Mouse (Mus musculus) inflammation-experienced regulatory T-cells, adult 6 months (primary cell): ENCODE measurements around the gene Tusc2. TPM values are rescaled to one million over a fixed set of nuclear protein-coding genes. Genes with fewer than 3 reads are reported as not detected.
"Not testable (repeated sequence)": the region's sequence is repeated elsewhere in the genome, so short reads cannot be mapped to it uniquely, and the experiment has no call there.

Experiments
- ATAC-seq: one replicate; pipeline ENCODE4 v1.8.0; 2017
- polyA plus RNA-seq, 3 experiments: library from polyadenylated mRNA; unstranded; fragments of 100-300 nt; shearing (Covaris generic); gene quantifications; one replicate each; pipeline ENCODE4 v1.2.1; 2017

Tusc2 gene
- polyA plus RNA-seq, 3 experiments from 2014 or later: 5.3 to 8.5 (median 7.7) TPM

DNA sequence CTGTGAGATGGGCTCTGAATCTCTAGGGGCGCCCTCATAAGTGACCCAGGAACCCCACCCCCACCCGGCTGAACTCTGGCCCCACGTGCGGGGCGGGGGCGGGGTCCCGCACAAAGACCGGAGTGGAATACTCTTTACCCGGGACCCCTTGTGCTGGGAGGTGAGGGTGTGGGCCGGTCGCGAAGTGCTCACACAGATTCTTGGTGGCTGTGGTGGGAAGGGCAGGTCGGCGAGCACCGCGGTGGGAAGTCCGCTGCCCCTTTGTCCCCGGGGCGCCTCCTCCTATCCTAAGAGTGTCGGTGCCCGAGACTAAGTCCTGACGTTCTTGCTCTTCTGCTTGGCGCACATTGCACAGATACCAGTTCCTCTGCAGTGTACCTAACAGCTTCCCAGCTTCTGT is 6.2 kb downstream of the Tusc2 start:
- peak; percentile 19 for ATAC-seq

DNA sequence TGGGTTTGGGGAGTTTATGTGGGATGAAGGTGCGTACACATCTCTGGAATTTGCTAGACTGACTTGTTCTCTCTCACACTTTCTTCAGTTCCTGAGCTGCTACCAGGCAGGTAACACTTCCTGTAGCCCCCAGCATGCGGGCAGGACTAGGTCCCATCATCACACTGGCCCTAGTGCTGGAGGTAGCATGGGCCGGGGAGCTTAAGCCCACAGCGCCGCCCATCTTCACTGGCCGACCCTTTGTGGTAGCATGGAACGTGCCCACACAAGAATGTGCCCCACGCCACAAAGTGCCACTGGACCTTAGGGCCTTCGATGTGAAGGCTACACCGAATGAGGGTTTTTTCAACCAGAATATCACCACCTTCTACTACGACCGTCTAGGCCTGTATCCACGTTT is 7.0 kb downstream of the Tusc2 start:
- ATAC-seq: no peak

DNA sequence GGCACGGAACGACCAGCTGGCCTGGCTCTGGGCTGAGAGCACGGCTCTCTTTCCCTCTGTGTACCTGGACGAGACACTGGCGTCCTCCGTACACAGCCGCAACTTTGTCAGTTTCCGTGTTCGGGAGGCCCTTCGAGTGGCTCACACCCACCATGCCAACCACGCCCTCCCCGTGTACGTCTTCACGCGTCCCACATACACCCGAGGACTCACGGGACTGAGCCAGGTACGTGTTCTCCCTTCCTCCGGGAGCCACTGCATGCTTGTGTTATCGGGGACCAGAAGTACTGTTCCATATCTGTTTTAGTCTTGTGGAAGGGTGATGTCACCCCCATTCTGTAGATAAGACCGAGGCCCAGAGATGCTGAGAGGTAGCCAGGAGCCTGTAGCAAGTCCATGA is 7.8 kb downstream of the Tusc2 start:
- ATAC-seq: no peak

DNA sequence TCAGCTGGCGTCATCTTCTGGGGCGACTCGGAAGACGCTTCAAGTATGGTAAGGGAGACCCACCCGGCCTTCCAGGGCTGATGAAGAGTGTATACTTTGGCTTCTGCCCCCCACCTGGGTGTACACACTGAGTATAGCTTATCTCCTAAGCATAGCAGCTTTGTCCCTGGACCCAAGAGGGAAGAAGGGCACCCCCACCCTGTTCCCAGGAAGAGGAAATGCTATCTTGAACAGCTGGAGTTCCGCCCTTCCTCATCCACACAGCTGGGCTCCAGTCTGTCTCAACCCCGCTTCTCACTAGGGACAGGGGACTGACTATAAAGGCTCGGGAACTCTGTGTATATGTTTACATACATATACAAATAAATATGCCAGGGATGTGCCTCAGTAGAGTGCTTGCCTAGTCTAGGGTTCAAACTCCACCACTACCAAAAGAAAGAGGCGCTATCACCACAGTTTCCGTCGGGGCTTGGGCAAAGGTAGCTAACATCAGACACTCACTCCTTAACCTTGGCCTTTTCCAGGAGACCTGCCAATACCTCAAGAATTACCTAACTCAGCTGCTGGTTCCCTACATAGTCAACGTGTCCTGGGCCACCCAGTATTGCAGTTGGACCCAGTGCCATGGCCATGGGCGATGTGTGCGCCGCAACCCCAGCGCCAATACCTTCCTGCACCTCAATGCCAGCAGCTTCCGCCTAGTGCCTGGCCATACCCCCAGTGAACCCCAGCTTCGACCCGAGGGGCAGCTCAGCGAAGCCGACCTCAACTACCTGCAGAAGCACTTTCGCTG is 8.7 kb downstream of the Tusc2 start:
- no peak for ATAC-seq

- ATAC-seq: no peak
Observed at GRCm38 (mm10) chr9:107572327-107572662, 9.2 kb downstream of the Tusc2 start.

DNA sequence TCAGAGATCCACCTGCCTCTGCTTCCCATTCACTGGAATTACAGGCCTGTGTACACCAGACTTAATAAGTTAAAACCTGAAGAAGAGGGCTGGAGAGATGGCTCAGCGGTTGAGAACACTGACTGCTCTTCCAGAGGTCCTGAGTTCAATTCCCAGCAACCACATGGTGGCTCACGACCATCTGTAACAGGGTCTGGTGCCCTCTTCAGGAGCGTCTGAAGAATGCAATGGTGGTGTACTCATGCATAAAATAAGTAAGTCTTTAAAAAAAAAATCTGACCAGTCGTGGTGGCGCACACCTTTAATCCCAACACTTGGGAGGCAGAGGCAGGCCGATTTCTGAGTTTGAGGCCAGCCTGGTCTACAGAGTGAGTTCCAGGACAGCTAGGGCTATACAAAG is 10.7 kb downstream of the Tusc2 start:
- not testable (repeated sequence) for ATAC-seq

GRCm38 (mm10) chr9:107575579-107576356 is 12.7 kb downstream of the Tusc2 start:
- ATAC-seq: no peak

DNA sequence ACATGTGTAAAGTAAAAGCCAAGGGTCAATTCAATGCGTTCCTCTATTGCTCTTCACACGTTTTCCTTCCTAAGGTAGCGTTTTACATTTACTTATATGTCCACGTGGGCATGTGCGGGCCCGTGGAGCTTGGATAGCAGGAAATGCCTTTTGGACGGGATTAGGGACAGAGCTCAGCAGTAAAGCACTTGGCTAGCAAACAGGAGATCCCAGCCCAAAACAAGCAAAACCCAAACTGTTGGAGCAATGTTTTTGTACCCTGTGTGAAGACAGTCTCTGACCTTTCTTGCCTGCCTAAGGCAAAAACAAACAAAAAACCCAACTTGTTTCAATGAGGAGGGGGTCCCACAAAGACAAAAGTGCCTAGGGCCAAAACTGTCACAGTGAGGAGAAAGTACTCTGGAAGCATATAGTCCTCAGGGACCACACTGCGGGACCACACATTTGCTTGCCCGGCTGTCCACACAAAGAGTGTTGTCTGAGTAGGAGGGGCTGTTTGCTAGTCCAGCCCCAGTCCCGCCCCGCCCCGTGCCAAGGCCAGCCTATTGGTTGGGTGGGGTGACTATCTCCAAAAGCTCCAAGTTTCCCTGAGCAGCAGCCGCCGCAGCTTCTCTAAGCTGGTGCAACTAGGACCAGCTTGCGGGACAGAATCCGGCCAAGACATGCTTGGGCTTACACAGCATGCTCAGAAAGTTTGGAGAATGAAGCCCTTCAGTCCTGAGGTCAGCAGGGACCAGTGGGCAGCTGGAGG is 13.5 kb downstream of the Tusc2 start, which contains the start of gene Hyal1:
Gene Hyal1 (plus strand): TSS at position 571 of the 751 bp plus-strand sequence.
- ATAC-seq: no peak

DNA sequence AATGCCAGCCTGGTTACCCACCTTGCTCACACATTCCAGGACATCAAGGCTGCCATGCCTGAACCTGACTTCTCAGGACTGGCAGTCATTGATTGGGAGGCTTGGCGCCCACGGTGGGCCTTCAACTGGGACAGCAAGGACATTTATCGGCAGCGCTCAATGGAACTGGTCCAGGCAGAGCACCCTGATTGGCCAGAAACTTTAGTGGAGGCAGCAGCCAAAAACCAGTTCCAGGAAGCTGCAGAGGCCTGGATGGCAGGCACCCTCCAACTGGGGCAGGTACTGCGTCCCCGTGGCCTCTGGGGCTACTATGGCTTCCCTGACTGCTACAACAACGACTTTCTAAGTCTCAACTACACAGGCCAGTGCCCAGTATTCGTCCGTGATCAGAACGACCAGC is 14.8 kb downstream of the Tusc2 start:
- ATAC-seq: no peak

- ATAC-seq: no peak
Observed at GRCm38 (mm10) chr9:107578587-107578986, 15.5 kb downstream of the Tusc2 start, which contains the start of gene Naa80. TSS of gene Naa80 (plus strand) at chr9:107578887.

- ATAC-seq: no peak
Observed at GRCm38 (mm10) chr9:107579023-107579900, 16.2 kb downstream of the Tusc2 start.

DNA sequence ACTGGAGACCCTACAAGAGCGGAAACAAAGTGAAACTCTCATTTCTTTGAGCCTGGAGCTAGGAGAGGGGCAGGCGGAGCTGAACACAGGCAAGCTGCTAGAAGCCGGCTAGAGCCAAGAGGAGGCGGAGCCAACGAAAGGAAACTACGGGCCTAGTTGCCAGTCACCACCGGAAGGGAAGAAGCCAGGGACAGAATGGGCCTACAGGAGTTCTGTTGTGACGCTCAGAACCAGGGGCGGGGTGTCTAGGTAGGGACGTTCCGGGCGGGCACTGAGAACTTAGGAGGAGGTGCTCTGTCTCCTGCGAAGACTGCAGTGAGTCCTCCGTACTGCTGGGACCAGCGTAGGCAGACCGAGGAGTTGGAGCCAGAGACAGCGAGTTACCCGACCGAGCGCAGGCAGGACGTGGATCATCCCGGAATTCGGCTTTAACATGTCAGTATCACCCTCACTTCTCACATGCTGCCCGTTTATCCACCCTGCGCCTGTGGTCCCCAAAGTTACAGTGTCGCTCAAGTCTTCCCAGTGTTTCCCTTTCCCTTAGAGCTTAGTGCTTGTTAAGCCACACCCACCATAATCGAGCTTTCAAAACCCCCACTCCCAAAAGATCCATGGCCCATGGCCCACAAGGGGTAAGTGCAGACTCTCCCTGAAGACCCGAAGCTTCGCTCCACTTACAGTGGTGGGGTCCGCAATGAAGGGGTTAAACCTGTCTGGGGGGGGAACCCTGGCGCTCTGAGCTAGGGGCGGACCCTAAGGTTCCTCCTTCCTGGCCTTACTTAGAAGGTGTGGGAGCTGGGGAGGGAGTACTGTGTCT is 17.7 kb downstream of the Tusc2 start, which contains the start of gene Hyal3:
Gene Hyal3 (plus strand): TSS at position 318 of the 817 bp plus-strand sequence.
- peak; percentile 94 for ATAC-seq

DNA sequence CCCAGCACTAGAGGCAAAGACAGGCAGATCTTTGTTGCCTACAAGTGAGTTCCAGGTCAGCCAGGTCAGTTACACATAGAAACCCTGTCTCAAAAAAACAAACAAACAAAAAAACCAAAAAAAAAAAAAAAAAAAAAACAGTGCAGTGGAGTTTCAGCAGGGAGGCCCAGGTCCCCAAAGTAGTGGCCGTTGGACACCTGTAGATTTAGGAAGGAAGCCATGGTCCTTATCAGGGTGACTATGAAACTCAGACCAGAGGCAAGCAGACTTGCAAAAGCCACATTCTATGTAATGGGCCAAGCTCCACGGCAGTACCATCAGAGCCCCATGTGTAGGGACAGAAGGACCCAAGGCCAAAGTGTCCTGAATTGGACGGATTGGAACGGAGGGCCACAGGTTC is 18.5 kb downstream of the Tusc2 start:
- ATAC-seq: no peak

DNA sequence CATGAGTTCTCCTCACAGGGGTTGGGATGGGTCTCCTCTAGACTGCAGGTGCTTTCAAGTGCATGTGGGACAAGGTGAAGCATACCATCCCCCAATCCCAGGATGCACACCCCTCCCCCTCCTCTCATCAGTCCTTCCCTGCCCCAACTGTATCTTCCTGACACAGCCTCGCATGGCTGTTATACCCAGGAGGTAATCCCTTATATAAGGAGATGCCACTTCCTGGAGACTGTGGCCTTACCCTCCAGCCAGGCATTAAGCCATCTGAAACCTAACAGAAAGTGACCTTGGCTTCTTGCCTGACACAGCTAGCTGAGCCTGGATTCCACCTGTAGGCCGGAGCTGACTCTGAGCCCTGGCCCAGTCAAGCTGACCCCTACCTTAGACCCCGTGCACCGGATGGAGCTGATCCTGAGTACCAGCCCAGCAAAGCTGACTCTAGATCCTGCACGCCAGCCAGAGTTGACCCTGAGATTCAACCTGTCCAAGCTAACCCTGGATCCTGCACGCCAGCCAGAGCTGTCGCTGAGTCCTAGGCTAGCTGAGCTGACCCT is 19.5 kb downstream of the Tusc2 start:
- ATAC-seq: no peak

DNA sequence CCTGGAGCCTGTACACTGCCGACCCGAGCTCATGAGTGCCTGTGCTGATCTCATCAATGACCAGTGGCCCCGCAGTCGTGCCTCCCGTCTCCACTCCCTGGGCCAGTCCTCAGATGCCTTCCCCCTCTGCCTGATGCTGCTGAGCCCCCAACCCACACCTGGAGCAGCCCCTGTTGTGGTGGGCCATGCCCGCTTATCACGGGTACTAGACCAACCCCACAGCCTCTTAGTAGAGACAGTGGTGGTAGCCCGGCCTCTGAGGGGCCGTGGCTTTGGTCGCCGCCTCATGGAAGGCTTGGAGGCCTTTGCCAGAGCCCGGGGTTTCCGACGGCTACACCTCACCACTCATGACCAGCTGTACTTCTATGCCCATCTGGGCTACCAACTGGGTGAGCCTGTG is 20.1 kb downstream of the Tusc2 start:
- no peak for ATAC-seq

DNA sequence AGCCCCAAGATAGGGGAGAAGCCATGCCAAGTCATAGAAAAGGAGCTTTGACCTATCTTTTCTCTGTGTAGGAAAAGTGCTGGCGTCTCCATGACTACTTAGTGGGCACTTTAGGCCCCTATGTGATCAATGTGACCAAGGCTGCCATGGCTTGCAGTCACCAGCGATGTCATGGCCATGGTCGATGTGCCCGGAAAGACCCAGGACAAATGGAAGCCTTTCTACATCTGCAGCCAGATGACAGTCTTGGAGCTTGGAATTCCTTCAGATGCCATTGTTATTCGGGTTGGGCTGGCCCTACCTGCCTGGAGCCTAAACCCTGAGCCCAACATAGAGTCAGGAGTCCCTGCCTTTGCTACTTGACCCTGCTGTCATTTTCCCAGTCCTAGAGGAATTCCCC is 23.4 kb downstream of the Tusc2 start:
- ATAC-seq: no peak

DNA sequence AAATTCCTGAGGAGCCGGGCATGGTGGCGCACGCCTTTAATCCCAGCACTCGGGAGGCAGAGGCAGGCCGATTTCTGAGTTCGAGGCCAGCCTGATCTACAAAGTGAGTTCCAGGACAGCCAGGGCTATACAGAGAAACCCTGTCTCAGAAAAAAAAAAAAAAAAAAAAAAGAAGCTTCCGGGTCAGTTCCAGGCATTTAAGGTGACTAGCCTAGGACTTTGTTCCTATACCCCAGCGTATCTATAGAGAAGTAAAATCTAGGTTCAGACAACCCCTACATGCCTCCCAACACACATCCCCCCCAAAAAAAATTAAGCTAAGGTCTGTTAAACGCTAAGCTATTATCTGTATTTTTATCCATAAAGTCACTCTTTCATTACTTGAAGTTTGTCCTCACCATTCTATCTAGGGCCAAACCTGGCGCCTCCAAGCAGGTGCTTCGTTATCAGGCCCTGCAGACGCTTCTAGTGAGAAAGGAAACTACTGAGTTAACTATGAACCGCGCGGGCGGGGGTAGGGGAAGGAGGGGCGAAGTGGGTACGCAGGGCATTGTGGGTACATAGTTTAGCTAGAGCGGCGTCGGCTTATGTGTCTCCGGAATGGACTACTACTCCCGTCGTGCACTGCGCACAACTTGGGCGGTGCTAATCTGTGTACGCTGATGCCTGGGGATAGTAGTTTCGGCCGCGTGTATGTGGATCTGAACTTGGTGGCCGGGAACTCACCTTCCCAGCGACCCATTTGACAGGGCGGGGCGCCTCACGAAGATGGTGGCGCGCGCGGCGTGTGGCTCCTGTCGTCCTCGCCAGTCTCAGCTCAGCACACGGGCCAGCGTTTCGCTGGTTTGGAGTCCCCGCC is 24.1 kb downstream of the Tusc2 start, which contains the start of gene Ifrd2:
Gene Ifrd2 (plus strand): TSS at position 669 of the 859 bp plus-strand sequence.
- ATAC-seq: peak; percentile 98

DNA sequence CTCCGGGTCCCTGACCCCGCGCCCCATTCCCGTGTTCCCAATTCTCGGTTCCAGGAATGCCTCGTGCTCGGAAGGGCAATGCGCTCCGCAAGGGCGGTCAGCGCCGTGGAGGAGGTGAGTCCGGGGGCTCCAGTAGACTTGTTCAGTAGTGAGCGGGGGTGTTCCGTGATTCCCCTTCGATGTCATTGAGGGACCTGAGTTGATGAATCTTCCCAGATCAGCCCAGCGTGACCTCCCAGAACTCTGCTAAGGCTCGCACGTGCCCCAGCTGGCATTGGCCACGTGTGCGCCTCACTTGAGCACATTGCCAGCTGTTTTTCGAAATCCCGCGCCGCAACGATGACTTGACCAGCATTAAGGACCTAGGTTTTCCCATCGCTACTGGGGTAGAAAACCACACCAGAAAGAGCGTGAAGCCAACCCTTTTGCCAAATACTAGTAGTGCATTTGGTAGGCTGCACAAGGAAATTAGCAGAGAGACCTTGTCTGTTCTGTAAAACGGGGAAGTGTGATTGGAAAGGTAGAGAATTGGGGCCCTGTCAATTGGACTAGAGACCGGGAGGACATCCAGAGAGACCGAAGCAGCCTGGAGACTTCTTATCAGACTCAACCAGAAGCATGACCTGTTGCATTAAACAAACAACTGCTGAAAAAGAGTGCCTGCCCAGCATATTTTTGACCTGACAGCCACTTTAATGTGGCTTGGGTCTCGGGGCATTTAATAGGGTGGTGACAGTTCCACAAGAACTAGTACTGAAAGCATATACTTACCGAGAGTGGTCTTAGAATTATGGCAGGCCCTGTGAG is 25.0 kb downstream of the Tusc2 start:
- peak; percentile 4 for ATAC-seq
